Mouse (Mus musculus): Measurements from ENCODE around the gene Angptl2. TPM values are rescaled to one million over a fixed set of nuclear protein-coding genes. Genes with fewer than 3 reads are reported as not detected.

Angptl2 gene
- total and polyA plus RNA-seq, 3 experiments = 0.04 to 0.21 TPM; not detected in 1

DNA sequence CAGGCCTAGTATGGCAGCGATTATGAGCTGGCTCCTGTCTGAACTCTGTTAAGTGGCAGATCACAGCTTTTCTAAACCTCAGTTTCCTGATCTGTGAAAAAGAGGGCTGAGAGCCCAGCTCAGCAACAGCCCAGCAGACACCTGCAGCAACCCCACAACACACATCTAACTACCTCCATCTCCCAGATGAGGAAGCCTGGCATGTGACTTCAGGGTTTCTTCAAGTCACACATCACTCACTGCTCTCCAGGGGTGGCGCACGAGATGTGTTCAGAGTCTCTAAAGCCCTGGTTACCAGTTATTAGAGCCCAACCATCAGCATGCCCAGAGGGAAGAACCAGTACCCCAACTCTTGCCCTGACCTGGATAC is 1.5 kb downstream of the Angptl2 start:
- in situ Hi-C loops (cut with MboI; ENCODE audit: low pct_ligation_motif_present, low pct_unique_long_range_greater_than_20kb, low sequenced_read_pairs) = no loop called here

DNA sequence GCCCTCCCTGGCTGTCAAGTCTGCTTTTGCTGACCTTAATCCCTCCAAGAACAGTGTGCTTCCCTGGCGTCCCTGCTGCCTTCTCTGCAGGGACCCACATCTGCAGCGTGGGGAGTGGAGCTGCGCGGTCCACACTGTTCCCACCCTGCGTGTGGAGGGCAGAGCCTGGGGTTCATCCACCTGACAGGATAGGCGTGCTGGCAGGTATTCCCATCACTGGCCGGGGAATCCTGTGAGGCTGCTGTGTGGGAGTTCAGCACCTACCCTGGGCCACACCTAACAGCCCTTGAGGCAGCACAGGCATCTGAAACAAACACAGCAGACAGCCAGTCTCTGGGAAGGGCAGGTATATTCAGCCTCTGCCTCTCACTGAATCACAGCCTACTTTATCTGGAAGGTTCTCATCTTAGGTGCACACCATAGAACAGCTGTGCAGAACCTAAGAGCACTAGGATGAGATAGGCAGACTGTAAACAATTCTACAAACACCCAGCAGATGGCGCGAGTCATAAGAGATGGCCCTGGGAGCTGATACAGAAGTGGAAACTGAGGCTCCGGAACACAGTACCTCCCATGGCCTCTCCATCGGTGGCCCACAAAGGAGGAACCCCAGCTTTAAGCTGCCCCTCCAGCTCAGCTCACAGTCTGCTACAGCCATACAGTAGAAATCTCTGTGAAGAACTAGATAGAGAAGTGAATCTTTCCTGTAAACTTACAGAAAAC is 3.2 kb downstream of the Angptl2 start:
- Histone ChIP-seq H3K4me2 (ENCODE audit: insufficient read depth, low read depth, poor library complexity, severe bottlenecking) (no peak overlapping the region), H3K4me1 (ENCODE audit: control insufficient read depth in 1 of 2, insufficient read depth in 2 of 2) (peaks cover 0 to 13% of the 10 kb centered on the region in 2 experiments; a peak in 1 of 4 replicates), H3K27ac (ENCODE audit: insufficient read depth, low read depth) (no peak overlapping the region), H3K27me3 (replicated peaks) (no peaks in the 10 kb centered on the region), H3K4me3 (replicated peaks in 1 of 3; ENCODE audit: low read depth in 2 of 3, low read length in 2 of 3, poor library complexity in 1 of 3) (no peak overlapping the region), H3K9ac (ENCODE audit: insufficient read depth, low read depth) (no peak overlapping the region), H3K9me3 (replicated peaks; ENCODE audit: low read length) (no peaks in the 10 kb centered on the region), H3K36me3 (replicated peaks in 1 of 2; ENCODE audit: control insufficient read depth in 1 of 2, insufficient read depth in 1 of 2, low read length in 1 of 2) (no peaks in the 10 kb centered on the region), H3K79me2 (replicated peaks; ENCODE audit: control insufficient read depth, extremely low read depth, insufficient read depth, poor library complexity, severe bottlenecking) (no peaks in the 10 kb centered on the region)
- dilution Hi-C loops (cut with MboI; ENCODE audit: extremely low pct_ligation_motif_present, extremely low pct_unique_long_range_greater_than_20kb, low sequenced_read_pairs) (no loop called here), in situ Hi-C loops (cut with MboI; ENCODE audit: low pct_ligation_motif_present, low pct_unique_long_range_greater_than_20kb, low sequenced_read_pairs) (no loop called here)
- TF ChIP-seq SMC3 (IDR thresholded peaks at IDR 0.05; ENCODE audit: low read depth, low read length) (peak; percentile 82), JUND (conservative IDR thresholded peaks at IDR 0.05; ENCODE audit: low read depth, low read length) (no peak), PAX5 (IDR thresholded peaks at IDR 0.05; ENCODE audit: low read length) (no peak), GABPA (IDR thresholded peaks at IDR 0.05; ENCODE audit: insufficient replicate concordance, low read depth, low read length) (no peak), JUN (IDR thresholded peaks at IDR 0.05; ENCODE audit: insufficient read depth, low read depth, low read length) (no peak), ELF1 (IDR thresholded peaks at IDR 0.05; ENCODE audit: low read depth, low read length) (no peak), USF2 (conservative IDR thresholded peaks at IDR 0.05; ENCODE audit: low read depth, low read length) (no peak), BHLHE40 (IDR thresholded peaks at IDR 0.05; ENCODE audit: low read depth, low read length) (no peak), CTCF (conservative IDR thresholded peaks at IDR 0.05 in 1 of 2, IDR thresholded peaks at IDR 0.05 in 1 of 2; ENCODE audit: low read depth in 2 of 2, low read length in 2 of 2) (peak; percentile 56 to 74), RCOR1 (conservative IDR thresholded peaks at IDR 0.05; ENCODE audit: low read depth, low read length) (no peak), MXI1 (IDR thresholded peaks at IDR 0.05; ENCODE audit: low read depth, low read length) (no peak), RAD21 (IDR thresholded peaks at IDR 0.05; ENCODE audit: low read depth, low read length) (peak; percentile 49)
- DNase-seq (ENCODE audit: extremely low read depth) = peak; percentile 41

More for the DNA sequence above, 1.5 kb downstream of the Angptl2 start:
- Histone ChIP-seq H3K4me2 (ENCODE audit: insufficient read depth, low read depth, poor library complexity, severe bottlenecking) (no peak overlapping the region), H3K27me3 (replicated peaks) (no peaks in the 10 kb centered on the region), H3K4me3 (replicated peaks in 1 of 3; ENCODE audit: low read depth in 2 of 3, low read length in 2 of 3, poor library complexity in 1 of 3) (no peak overlapping the region), H3K79me2 (replicated peaks; ENCODE audit: control insufficient read depth, extremely low read depth, insufficient read depth, poor library complexity, severe bottlenecking) (no peaks in the 10 kb centered on the region), H3K9ac (ENCODE audit: insufficient read depth, low read depth) (no peak overlapping the region), H3K9me3 (replicated peaks; ENCODE audit: low read length) (no peaks in the 10 kb centered on the region), H3K27ac (ENCODE audit: insufficient read depth, low read depth) (no peak overlapping the region), H3K36me3 (replicated peaks in 1 of 2; ENCODE audit: control insufficient read depth in 1 of 2, insufficient read depth in 1 of 2, low read length in 1 of 2) (no peaks in the 10 kb centered on the region), H3K4me1 (ENCODE audit: control insufficient read depth in 1 of 2, insufficient read depth in 2 of 2) (peaks cover 0 to 13% of the 10 kb centered on the region in 2 experiments; a peak in 1 of 4 replicates)
- DNase-seq (ENCODE audit: extremely low read depth) = no peak
- TF ChIP-seq MEF2A (IDR thresholded peaks at IDR 0.05; ENCODE audit: borderline replicate concordance, low read depth, low read length) (no peak), ZC3H11A (IDR thresholded peaks at IDR 0.05; ENCODE audit: low read depth, low read length) (no peak), JUN (IDR thresholded peaks at IDR 0.05; ENCODE audit: insufficient read depth, low read depth, low read length) (no peak), TCF12 (IDR thresholded peaks at IDR 0.05; ENCODE audit: low read depth, low read length) (no peak), EP300 (IDR thresholded peaks at IDR 0.05; ENCODE audit: low read length) (no peak), POLR2AphosphoS2 (IDR thresholded peaks at IDR 0.05; ENCODE audit: low read depth, low read length) (no peak), POLR2A (IDR thresholded peaks at IDR 0.05; ENCODE audit: low read depth, low read length) (no peak), ETS1 (conservative IDR thresholded peaks at IDR 0.05; ENCODE audit: low read depth, low read length) (no peak), MAZ (IDR thresholded peaks at IDR 0.05; ENCODE audit: low read depth, low read length) (no peak), TBP (conservative IDR thresholded peaks at IDR 0.05; ENCODE audit: low read depth, low read length) (no peak), JUND (conservative IDR thresholded peaks at IDR 0.05; ENCODE audit: low read depth, low read length) (no peak), SIN3A (IDR thresholded peaks at IDR 0.05; ENCODE audit: low read length) (no peak), ZNF384 (IDR thresholded peaks at IDR 0.05; ENCODE audit: low read depth, low read length) (no peak), RAD21 (IDR thresholded peaks at IDR 0.05; ENCODE audit: low read depth, low read length) (no peak), CHD2 (IDR thresholded peaks at IDR 0.05; ENCODE audit: low read length) (no peak), UBTF (IDR thresholded peaks at IDR 0.05; ENCODE audit: low read depth, low read length) (no peak)
- dilution Hi-C loops (cut with MboI; ENCODE audit: extremely low pct_ligation_motif_present, extremely low pct_unique_long_range_greater_than_20kb, low sequenced_read_pairs) = no loop called here
